Mouse (Mus musculus): ENCODE results near the gene Jmy. TPM values are rescaled to one million over a fixed set of nuclear protein-coding genes. Genes with fewer than 3 reads are reported as not detected.
"Not testable (repeated sequence)": the region's sequence is repeated elsewhere in the genome, so short reads cannot be mapped to it uniquely, and the experiment has no call there.

The Jmy gene
- total RNA-seq (2014; fragmentation: Nextera tagmentation) (20.7 and 24.9 TPM in 2 replicates), total RNA-seq (2017) (18.2 and 26.9 TPM in 2 replicates)

DNA sequence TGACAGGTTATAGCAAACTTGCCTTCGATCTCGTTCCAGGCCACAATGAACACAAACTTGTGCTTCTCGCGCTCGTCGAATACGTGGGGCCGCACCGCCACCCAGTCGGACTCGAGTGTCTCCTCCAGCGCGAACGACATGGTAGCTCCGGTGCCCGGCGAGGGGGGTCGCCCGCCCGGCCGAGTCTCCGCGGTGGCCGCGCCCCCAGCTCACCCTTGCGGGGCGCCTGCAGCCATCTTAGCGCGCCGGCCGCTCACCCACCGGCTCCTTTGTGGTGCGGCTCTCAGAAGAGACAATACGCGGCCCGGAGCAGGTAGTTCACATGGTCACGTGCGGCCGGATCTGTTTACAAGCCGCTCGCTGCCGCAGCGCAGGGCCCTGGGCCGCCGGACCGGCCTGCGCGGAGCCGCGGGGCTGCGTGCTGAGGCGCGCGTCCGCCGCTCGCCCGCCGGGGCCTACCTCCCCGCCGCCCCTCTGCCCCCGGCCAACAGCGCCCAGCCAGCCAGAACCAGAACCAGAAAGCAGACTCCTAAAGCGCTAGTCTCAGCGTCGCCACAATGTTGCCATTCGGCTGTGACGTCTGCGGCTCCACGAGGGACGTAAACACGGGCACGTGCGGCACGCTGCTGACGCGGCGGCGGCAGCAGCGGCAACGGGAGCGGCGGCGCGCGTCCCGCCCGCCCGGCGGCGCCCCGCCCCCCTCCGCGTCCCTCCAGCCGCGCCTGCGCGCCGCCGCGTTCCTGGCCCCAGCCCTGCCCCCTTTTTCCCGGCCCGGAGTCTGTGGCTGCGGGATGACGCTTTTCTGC is at the start of gene Jmy:
Gene Jmy (minus strand): TSS at position 642 of the 806 bp plus-strand sequence.
- peak; percentile 48 for ATAC-seq (replicated peaks; ENCODE audit: low FRiP score, low TSS enrichment, poor library complexity, severe bottlenecking)

DNA sequence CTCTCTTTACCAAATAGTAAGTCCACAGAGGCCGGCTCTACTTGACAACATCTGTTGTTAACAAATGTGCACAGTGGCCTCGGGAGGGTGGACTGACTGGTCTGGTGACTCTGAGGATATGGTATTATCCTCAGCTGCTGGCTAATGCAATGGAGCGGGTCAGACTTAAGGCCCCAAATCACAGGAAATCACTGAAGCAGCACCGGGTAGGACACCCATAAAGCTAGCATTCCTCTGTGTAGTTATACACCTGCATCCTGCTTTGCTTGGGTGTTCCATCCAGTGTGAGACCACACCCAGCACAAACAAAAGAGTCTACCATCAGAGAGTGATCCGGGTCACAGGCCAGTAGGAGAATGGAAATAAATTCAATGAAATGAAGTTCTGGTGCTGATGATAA is 48.0 kb upstream of the Jmy start:
- ATAC-seq (replicated peaks; ENCODE audit: low FRiP score, low TSS enrichment, poor library complexity, severe bottlenecking), result no peak

DNA sequence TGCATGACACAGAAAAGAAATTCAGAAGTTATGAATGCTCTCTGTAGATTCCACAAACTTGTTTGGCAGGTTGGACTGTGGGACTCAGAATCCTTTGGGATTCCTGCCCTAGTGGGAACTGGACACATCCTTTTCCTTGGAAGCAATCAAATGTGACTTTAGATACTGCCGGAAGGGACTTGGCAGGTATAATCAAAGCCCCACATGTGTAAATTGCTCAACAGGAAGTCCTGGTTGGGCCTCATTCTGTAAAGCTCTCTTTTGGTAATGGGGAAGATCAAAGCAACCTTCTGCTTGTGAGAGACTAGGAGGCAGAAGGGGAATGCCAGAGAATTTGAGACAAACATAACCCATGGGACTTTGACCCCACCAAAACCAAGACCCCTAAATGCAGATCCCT is 46.4 kb upstream of the Jmy start:
- ATAC-seq (replicated peaks; ENCODE audit: low FRiP score, low TSS enrichment, poor library complexity, severe bottlenecking), result no peak

DNA sequence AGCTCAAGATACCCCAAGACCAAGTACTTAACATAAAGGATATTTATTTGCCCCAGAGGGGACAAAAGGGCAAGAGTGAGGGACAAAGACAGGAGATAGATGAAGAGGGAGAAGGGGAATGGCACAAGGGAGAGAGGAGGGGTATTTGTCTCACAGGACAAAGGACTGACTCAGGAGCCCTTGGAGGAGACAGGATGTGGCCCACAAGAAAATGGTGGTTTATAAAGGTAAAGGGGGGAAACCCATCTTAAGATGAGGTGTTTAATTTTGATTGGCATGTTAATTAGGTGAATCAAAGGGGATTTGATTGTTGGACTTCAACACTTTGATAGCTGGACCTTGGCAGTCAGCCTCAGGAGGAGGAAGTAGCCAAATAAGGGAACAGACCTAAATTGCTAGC is 44.7 kb upstream of the Jmy start:
- no peak for ATAC-seq (replicated peaks; ENCODE audit: low FRiP score, low TSS enrichment, poor library complexity, severe bottlenecking)

DNA sequence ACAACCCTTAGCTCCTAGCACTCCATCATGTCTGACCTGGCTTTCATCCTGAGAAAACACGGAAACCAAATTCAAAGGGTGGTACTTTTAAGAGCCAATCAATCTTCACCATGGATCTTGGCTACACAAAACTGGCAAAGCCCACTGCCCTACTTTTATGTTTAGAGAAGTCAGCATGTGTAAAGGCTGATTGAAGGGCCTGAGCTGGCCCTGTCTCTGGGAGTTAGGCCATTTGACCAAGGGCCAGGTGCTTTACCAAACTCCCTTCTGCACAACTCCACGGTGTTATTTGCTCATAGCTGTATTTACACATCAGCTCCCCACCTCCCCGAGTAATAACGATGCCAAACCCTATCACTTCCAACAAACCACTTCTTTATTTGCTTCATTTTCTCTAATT is 39.7 kb upstream of the Jmy start:
- no peak for ATAC-seq (replicated peaks; ENCODE audit: low FRiP score, low TSS enrichment, poor library complexity, severe bottlenecking)

DNA sequence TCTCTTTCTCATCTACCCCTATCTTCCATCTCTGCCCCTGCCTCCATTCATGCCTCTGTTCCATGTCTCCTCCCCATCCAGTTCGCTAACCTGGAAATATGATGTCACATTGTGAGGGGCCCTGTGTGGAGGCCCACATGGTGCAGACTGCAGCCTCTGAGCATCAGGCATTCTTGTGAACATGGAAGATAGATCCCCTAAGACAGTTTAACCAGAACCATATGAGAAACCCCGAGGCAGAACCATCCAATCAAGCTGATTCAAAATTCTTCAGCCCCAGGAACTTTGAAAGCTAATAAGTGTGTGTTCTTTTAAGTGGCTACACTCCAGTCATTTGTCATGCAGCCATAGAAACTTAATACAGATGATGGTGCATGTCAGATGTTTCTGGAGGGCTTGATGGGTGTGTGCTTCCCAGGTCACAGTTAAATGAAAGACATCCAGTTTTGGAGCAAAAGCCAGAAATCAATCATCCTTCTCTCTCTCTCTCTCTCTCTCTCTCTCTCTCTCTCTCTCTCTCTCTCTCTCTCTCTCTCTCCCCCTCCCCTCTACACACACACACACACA is 19.2 kb upstream of the Jmy start:
- ATAC-seq (replicated peaks; ENCODE audit: low FRiP score, low TSS enrichment, poor library complexity, severe bottlenecking), result no peak

DNA sequence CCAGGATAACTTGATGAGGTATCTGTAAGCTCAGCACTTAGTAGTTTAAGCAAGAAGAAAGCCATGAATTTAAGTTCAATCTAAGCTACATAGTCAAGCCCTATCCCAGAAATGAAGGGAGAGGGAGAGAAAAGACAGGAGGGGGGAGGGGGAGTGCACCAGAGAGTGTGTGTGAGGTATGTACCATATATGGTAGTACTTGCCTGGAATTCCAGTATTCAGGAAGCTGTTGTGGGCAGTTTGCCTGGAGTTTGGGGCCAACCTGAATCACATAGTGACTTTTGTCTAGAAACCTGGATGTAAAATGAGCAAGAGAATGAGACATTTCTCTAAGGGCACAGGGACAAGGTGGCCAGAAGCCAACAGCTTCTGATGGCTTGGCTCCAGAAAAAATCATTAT is 17.6 kb upstream of the Jmy start:
- ATAC-seq (replicated peaks; ENCODE audit: low FRiP score, low TSS enrichment, poor library complexity, severe bottlenecking), result no peak

DNA sequence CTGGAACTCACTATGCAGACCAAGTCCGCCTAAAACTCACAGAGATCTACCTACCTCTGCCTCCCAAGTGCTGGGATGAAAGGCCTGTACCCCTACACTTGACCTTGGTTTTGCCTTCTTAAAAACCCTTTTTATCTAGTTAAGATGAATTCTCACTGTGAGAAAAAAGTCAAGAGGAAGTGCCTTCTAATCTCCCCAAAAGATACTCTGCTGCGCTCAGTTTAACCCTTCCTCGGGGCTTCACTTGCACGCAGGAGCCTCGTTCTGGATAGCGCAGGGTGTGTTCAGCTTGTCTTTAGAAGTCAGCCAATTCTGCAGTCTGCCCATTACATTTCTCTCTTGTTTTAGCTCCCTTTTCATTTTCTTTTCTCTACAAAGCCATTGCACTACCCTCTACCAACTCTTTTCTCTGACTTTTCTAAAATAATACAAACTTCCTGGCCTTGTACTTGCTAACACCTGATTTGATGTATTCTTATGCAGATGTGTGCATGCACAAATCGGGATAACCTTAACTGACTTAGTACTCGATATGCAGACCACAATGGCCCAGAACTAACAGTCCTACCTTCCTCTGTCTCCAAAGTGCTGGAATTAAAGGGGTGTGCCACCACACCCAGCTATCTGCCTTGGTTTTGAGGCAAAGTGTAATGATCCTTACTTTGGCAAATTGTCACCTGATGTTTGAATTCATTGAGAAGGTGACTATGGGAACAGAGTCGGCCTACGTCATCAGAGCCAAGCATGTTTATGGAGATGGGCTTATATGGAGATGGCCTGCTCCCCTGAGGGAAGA is 14.6 kb upstream of the Jmy start:
- no peak for ATAC-seq (replicated peaks; ENCODE audit: low FRiP score, low TSS enrichment, poor library complexity, severe bottlenecking)

DNA sequence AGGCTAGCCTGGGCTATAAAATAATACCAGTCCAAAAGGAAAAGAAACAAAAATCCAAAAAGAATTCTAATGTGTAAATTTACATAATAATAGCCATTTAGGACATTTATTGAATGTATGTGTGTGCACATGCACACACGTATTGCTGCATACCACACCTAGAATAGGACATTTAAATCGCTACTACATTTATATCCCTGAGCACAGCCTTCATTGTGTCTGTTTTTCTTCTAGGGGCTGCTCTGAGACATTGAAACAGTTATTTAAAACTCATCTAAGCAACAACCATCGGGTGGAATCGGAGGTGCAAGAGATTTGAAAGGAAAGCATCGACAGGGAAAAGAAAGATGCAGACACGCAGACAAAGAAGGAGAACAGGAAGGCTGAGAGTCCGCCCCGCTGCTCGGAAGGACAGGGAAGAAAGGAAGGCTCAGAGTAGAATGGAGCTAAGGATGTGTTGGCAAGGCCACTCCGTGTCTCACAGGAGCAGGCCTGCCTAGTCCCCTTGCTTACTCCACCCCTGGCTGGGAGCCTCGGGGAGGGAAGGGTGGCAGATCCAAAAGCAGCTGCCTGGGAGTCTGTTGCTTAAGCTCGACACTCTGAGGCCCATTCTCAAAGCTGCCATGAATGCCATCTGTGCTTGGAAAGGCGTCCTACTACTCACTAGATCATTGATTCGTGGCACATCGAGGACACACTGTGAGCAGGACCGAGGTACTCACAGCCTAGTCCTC is 11.0 kb upstream of the Jmy start:
- ATAC-seq (replicated peaks; ENCODE audit: low FRiP score, low TSS enrichment, poor library complexity, severe bottlenecking), result no peak

DNA sequence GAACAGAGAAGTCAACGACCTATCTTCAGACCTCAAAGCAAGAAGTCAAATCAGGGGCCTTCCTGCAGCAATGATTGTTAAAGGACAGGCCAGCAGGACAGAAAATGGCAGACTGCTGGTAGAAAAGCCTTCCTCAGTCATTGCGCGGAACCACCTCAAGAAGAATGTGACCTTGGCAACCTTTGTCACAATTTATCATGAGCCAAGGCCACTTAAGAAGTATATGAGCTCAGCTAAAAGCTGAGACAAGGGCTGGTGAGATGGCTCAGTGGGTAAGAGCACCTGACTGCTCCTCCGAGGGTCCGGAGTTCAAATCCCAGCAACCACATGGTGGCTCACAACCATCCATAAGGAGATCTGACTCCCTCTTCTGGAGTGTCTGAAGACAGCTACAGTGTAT is 7.3 kb upstream of the Jmy start:
- ATAC-seq (replicated peaks; ENCODE audit: low FRiP score, low TSS enrichment, poor library complexity, severe bottlenecking), result not testable (repeated sequence)

DNA sequence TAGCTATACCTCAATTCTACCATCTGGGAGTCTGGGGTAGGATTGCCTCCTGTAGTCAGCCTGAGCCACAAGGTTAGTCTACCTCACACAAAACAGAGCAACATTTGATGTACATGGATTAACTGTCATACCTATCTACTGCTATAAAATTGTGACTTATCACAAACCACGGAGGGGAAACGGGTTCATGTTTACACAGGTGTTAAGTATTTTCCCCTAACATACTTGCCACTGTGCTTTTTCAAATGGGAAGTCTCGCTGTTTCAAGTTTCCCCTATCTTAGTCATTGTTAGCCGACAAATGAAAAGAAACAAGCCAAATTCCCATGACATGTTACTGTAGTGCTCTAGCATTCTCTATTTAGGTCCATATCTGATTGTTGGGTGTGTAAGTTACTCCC is 2.1 kb upstream of the Jmy start:
- no peak for ATAC-seq (replicated peaks; ENCODE audit: low FRiP score, low TSS enrichment, poor library complexity, severe bottlenecking)

DNA sequence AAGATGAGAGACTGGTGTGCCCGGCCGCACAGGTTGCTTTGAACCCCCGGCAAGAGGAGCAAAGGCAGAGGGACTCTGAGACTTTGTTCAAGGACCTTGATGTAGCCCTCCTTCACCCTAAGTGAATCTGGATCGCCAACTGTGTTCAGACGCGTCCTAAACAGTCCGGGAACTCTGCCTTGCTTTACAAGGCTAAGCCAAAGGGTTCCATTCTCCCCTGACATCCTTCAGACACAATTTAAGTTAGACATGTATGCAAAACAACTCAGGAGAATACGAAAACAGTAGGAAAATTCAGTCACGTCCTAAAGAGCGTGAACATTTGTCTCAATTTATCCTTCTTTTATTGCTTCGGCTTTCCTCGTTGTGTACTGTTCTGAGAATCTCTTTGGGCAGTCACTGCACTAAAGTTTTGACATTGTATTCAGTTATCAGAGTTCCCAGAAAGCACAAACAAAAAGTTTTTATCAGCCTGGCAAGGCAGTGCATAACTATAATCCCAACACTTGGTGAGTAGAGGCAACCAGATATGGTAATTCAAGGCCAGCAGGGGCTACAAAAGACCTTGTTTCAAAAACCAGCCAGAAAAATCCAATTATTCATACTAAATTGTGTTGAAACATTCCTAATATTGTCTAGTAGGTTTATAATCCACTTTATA is 495 bp upstream of the Jmy start:
- peak; percentile 23; the same call in 1 of the 2 replicates for ATAC-seq (replicated peaks; ENCODE audit: low FRiP score, low TSS enrichment, poor library complexity, severe bottlenecking)

DNA sequence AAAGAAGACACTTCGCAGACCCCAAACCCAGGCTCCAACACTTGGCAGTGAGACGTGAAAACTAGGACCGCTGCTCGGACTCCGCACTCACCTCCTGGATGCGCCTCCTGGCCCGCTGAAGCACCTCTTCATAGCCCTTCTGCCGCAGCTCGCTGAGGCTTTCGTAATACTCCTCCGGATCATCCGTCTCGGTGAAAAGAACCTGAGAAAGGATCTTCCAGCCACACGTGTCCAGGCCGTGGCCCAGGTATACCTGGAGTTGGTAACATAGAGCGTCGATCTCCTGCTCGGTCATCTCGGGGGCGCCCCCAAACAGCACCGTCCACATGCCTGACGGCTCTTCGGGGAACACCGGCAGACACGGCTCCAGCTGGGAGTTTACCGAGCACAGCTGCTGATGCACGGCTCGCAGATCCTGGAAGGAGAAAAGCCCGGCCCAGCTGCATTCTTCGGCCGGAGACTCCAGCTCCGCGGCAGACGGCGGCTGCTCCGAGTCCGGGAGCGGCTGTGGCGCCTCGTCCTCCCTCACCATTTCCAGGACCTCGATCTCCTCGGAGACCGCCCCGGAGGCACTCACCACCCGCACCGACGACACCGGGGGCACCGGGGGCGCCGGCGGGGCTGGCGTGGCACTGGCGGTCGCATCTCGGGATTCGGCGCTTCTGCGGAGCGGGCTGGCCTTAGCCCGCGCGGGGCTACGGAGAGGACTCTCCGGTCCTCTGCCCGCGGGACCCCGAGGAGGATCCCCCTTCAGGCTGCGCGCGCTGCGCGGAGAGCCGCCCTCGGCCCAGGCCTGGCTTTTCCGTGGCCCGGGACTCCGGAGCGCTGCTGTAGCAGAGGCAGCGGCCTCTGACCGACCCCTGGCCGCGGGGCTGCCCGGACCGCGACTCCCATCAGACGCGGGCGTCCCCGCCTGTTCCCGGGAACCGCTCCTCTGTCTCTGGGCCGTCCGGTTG is 1.1 kb downstream of the Jmy start:
- ATAC-seq (replicated peaks; ENCODE audit: low FRiP score, low TSS enrichment, poor library complexity, severe bottlenecking), result peak; percentile 19; the same call in 1 of the 2 replicates

DNA sequence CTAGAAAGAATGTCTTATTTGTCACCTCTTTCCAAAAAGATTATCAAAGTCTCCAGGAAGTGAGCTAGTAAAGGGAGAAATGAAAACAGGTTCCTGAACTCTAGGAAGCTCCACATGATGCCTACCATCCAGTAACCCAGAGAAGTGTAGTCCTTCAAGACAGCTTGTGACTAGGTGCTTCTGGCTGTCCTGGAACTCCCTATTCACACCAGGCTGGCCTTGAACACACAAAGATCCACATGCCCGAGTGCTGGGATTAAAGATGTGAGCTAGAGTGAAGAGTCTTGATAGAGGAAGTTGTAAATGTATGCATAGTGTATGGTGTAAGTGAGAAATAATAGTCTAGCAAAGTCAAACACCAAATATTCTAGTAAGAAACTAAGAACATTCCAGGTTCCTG is 2.6 kb downstream of the Jmy start:
- no peak for ATAC-seq (replicated peaks; ENCODE audit: low FRiP score, low TSS enrichment, poor library complexity, severe bottlenecking)

DNA sequence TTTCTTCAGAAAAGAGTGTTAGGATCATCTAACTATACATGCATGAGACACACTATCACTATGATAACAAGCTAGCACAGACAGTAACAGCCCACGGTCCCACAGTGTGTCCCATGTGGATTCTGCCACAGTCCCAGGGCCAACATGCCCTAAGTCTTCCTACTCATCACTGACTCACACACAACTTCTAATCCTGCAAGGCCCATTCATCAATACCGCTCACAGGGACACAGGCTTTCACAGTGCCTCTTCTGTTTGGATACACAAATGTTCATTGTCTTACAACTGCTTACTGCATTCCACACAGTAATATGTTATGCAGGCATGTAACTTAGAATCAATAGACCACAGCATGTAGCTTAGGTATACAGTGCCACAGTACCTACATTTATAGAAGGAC is 11.1 kb downstream of the Jmy start:
- ATAC-seq (replicated peaks; ENCODE audit: low FRiP score, low TSS enrichment, poor library complexity, severe bottlenecking), result no peak

DNA sequence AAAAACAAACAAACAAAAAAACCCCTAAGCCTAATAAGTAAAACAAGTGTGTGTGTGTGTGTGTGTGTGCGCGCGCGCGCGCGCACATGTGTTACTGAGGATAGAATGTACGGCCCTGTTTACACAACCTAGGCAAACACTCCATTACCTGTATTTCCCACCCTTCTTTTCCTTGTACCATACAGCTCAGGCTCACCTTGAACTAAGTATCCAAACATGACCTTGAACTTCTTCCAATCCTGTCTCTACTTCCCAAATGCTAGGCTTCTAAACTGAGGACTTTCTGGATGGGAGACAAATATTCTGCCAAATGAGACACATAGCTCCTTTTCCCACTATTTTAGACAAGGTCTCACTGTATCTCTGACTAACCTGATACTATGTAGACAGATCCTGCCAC is 11.9 kb downstream of the Jmy start:
- no peak for ATAC-seq (replicated peaks; ENCODE audit: low FRiP score, low TSS enrichment, poor library complexity, severe bottlenecking)

DNA sequence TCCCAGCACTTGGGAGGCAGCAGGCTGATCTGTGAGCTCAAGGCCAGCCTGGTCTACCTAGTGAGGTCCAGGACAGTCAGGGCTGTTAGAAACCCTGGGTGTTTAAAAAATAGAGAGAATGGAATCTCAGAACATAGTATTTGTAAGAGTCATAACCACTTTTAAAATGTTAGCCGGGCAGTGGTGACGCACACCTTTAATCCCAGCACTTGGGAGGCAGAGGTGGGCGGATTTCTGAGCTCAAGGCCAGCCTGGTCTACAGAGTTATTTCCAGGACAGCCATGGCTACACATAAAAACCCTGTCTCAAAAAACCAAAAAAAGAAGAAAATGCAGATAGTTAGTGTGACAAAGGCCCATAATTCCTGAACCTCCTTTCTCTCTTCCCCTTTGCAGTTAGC is 15.3 kb downstream of the Jmy start:
- ATAC-seq (replicated peaks; ENCODE audit: low FRiP score, low TSS enrichment, poor library complexity, severe bottlenecking), result no peak

DNA sequence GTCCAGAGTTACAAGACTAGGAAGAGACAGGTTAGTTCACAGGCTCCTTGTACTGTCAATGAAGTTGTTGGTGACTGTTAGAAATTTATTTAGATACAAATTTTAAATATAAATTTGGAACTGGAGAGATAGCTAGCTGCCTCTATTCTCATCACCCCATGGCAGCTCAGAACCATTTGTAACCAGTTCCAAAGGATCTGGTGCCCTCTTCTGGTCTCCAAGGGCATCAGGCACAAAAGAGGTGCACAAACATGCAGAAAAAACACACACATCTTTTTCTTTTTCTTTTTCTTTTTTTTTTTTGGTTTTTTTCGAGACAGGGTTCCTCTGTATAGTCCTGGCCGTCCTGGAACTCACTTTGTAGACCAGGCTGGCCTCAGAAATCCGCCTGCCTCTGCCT is 18.5 kb downstream of the Jmy start:
- ATAC-seq (replicated peaks; ENCODE audit: low FRiP score, low TSS enrichment, poor library complexity, severe bottlenecking), result no peak
